Mouse (Mus musculus): Measurements from ENCODE around the gene Smpd3.

DNA sequence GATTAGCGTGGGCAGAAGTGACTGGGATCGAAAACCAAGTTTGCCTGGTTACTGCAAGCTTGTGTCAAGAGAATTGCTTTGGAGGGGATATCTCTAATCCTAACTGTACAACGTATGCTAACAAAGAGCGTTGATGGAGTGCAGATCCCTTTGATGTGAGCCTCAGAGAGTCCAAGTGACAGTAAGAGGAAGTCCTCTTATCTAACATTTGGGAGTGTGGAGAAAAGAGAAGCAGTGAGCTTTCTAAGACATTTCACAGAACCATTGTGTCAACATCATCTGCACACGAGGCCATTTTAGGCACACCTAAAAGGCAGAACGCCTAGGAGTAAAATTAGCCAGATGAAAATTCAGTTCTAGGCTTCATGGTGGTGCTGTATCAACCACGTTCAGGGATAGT is 5.0 kb upstream of the Smpd3 start:
- TF ChIP-seq CTCF (IDR thresholded peaks at IDR 0.05; ENCODE audit: low read depth, low read length) (no peak), POLR2A (IDR thresholded peaks at IDR 0.05; ENCODE audit: extremely low read depth, insufficient read depth, low read length) (no peak)

Measured in liver, adult 2 months (tissue).